Mouse (Mus musculus) gastrocnemius, postnatal 36 days (tissue): ENCODE results near the gene Fgfr1op. TPM values are rescaled to one million over a fixed set of nuclear protein-coding genes. Genes with fewer than 3 reads are reported as not detected.
"Not testable (repeated sequence)": the region's sequence is repeated elsewhere in the genome, so short reads cannot be mapped to it uniquely, and the experiment has no call there.

Experiments
- DNase-seq, 2 experiments: peaks; one replicate each; pipeline ENCODE4 v3.0.0; 2022
- intact Hi-C: fragments of 180-260 bp; cut with DNase I; formaldehyde crosslinking; loops from one replicate; pipeline ENCODE4 v1.15.1; 2025
- long read RNA-seq, 2 experiments: library from polyadenylated mRNA; stranded (forward); transcript quantifications; one replicate each; pipeline ENCODE4 v2.0.0; 2021
- total RNA-seq, 2 experiments: library from RNA; stranded (reverse); gene quantifications; 2 replicates each; pipeline ENCODE4 v1.2.3; 2021

The Fgfr1op gene
- 10 to 100 TPM; 12.0 to 15.5 TPM for total RNA-seq
- long read RNA-seq, experiment 1, transcript Fgfr1op-202 (13 exons, 3,505 nt), result major isoform, 17 of 28 reads
- long read RNA-seq, experiment 1, partial matches to known transcripts, result 0 of 28 reads
- long read RNA-seq, experiment 1, other reads (novel, unspliced or antisense), result 8 of 28 reads
- long read RNA-seq, experiment 2, transcript Fgfr1op-202 (13 exons, 3,505 nt), result major isoform, 18 of 25 reads
- long read RNA-seq, experiment 2, partial matches to known transcripts, result 0 of 25 reads
- long read RNA-seq, experiment 2, other reads (novel, unspliced or antisense), result 6 of 25 reads

DNA sequence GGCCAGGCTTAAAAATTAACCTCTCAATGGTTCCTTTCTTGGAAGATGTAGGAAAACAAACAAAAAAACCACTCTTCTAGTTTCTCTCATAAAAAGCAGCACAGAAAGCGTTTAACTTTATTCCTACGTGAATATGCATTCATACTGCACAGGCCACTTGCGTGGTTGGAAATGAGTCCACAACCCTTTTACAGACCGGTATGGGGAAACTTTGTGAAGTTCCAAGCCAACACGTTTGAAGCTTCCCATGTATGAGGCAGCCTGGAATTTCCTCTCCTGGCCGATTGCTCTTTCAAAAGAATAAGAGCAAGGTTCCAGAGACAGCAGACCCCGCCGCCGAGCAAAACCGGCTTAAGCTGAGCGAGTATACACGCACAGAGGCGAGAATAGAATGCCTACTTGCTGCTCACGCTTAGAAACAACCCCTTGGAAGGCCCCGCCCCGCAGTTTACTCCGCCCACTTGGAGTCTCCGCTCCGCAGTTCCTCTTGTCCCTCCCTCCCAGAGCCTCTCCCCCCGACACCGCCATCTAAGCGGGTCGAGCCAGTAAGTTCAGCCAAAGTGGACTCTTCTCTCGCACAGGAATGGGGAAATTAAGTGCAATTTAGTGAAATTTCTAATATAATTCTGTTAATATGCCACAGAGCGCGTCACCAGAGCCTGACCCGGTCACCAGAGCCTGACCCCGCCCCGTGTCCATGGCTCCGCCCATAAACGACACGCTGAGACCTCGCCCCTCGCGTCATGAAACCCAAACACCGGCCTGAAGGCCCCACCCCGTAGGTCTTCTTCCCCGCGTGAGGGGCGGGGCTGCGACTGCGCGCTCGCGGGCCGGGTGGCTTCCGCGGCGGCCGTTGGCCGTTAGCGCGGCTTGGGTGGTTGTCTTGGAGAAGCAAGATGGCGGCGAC lies at the start of gene Fgfr1op:
Gene Fgfr1op (plus strand): TSS at position 801 of the 907 bp plus-strand sequence.
- intact Hi-C loops, result not testable (repeated sequence)
- peak in 1 of 2 experiments; percentile 81 for DNase-seq

DNA sequence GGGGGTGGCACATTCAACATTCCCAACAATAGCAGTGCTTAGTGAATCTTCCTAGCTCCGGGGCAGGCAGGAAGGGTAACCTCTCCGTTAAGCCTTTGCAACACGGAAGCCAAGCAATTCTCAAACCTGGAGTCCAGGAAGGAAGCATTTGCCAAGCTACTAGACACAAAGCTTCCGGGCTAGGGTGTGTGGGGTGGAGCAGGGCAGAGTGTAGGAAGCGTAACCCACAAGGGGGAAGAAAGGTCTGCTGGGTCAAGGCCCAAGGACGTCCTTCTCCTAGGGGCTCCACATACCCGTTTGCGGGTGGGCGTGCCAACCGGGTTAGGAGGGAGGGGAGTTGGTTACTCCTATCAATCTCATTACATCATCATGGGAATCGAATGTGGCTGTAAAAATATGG lies 48.9 kb upstream of the Fgfr1op start:
- intact Hi-C loops, DNase-seq: not testable (repeated sequence)

DNA sequence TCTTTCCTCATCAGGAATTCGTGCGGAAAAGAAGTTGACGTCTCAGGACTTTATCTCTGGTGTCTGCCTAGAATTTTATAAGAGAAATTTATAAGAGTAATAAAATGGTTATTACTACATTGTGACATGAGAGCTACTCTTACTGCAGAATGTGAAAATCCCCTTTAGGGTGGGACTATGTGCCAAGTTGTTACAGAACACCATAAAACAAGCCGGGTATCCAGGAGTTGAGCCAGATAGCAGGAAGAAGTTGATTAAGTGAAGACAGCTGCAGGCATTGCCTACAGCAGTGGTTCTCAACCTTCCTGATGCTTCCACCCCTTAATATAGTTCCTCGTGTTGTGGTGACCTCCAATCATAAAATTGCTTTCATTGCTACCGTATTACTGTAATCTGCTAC lies 48.4 kb upstream of the Fgfr1op start:
- intact Hi-C loops, DNase-seq: not testable (repeated sequence)

DNA sequence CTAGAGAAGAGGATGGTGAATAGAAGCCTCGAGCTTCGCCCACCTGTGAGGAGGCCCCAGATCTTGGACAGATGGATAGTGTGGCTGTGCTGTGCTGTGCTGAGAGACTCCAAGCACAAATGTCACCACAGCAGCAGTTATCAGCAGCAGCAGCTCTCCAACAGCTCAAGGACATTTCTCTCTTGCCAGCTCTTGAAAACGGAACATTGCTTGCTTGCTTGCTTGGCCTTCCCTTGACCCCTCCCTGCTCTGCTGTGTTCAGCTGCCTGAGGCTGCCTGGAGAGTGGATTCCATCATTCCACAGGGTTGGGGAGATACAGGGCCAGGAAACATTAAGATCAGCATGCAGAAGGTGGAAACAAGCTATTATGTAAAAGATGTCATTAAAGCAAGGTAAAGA lies 42.3 kb upstream of the Fgfr1op start:
- DNase-seq, intact Hi-C loops: not testable (repeated sequence)

DNA sequence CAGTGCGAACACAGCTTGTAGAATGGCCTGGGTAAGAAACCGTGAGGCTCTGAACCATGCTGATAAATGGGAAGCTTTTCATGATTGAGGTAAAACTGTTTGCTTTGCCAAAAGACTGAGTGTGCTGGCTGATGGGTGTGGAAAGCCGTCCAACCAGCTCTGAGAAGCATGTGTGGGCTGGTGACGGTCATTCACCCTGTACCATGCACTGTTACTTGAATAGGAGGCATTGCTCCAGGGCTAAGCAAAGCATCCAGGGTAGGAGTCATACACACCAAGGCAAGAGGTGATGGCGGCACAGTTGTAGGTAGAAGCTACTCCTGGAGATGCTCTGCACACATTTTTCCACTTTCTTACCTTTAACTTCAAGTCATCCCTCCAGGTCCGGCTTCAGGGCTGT lies 40.7 kb upstream of the Fgfr1op start:
- intact Hi-C loops, DNase-seq: not testable (repeated sequence)

DNA sequence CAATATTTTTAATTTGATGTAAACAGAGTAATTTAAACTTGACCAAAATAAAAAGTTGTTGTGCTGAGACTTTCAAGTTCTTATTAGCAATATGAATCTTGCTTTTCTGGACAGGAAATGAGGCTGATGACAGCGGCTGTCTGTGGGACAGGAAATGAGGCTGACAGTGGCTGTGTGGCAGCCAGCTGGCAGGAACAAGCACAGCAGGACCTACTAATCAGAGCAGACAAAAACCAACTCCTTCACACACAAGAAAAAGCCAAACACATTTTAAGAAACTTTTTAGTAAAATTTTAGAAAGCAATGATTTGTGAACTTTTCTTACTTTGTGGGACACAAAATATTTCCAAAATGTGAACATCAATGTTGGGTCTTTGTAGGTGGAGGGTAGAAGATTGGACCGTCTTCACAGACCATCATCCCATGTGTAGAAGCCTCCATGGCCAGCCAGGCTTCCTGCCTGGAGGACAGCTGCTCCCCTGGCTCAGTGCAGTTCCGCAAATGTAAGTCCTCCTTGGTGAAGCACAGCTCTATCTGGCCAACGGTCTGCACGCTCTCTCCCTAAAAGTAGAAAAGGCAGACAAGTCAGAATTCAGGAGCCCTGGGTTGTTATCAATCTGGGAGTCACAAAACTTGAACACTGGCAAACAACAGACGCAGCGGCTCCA lies 36.8 kb upstream of the Fgfr1op start:
- intact Hi-C loops, DNase-seq: not testable (repeated sequence)

DNA sequence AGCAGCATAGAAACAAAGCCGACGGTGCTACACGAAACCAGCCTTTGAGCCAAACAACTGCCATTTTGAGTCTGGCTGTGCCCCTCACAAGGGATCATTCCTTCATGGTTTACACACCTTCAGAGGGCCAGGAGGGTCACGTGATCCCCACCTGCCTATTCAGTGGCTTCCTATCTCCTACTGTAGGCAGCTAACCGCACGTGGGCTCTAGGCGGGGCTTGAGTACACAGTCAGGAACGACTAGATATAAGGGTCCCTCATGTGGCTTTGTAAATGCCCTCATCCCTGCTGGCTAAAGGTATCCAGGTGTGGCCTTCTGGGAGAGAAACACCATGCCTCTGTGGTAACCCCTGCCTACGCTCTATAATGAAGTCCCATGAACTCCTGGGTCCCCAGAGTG lies 35.7 kb upstream of the Fgfr1op start:
- intact Hi-C loops, result not testable (repeated sequence)

DNA sequence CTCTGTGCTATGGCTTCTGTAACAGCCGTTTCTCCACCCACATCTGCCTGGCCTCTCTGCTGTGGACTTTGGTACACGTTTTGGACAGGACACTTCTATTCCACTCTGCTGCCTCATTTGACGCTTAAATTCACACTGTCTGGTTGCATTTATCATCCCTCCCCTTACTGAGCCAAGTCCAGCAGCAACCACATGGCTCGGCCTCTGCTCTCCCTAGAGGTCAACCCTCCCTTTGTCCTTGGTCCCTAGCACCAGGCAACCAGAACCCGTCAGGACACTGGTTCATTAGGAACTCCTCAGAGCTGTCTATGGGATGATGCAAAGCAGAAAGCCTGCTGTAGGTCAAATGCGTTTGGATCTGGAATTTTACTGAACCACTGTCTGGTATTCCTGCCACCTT lies 34.5 kb upstream of the Fgfr1op start:
- intact Hi-C loops, DNase-seq: not testable (repeated sequence)

More for the DNA sequence above, 35.7 kb upstream of the Fgfr1op start:
- DNase-seq, result not testable (repeated sequence)

DNA sequence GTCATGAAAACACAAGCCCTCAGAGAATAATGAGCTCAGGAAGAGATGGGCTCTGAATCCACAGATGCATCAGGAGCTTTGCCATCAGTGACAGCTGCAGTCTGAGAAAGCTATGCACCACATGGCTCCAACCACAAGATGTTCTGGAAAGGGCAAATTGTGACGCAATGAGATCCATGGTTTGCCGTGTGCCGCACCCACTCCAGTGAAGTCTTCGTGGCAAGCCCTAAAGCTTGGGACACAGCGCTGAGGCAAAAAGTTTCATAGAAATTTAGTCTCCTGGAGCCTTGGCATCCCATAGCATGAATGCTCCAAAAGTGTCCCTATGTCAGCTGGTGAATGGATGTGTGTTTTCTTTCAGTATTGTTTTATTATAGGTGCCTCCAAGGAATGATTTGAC lies 27.2 kb upstream of the Fgfr1op start:
- DNase-seq, intact Hi-C loops: not testable (repeated sequence)

DNA sequence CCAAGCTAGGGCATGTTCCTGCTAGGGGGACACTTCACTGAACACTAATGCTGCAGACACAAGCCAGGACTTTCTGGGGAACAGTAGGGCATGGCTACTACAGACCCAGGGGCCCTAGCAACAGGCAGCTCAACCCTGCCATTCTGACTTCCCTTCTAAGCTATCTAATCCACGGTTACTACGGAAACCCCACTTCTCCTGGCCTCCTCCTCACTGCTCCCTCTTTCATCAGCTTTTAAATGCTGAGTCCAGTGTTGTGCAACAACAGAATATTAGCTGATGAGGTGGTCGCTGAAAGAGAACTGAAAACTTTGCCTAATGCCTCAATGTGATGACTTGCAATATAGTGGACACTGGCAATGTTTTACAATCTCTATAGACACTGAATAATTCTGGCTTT lies 25.1 kb upstream of the Fgfr1op start:
- DNase-seq, intact Hi-C loops: not testable (repeated sequence)

DNA sequence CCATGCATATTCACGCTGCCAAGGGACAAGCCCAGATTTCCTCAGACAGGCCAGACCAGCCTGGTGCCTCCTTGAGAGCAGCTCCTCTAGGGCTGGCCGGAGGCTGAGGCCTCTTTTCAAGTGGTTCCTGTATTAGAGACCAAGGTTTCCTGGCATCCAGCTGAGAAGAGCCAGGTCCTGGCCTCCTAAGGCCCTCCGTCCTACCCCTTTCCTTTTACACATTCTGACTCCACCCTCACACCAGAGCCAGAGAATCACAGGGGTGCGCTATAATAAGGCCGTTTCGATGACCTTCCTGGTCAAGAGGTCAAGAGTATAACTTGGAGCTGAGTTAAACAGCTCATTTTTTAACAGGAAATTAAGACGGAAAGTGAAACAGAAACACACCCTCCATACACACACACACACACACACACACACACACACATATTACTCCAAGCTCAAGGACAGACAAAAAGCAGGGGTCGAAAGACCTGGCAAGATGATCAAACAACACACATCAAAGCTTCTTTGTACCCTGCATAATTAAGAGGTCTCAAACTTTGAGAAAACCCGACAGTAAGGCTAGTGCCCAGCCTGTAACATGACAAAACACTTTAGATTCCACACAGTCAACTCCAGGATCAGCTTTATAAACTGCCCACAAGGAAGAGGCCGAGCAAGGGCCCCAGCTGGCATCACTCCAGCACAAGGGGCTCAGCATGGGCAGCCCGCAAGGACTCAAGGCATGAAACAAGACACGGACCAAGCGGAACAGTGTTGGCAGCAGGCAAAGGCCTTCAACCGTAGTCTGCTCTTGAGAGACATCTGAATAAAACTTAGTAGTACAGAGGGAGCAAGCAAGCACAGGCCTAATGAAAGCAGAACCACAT lies 21.3 kb upstream of the Fgfr1op start:
- peak in 1 of 2 experiments; percentile 21 for DNase-seq
- intact Hi-C loops, result not testable (repeated sequence)

DNA sequence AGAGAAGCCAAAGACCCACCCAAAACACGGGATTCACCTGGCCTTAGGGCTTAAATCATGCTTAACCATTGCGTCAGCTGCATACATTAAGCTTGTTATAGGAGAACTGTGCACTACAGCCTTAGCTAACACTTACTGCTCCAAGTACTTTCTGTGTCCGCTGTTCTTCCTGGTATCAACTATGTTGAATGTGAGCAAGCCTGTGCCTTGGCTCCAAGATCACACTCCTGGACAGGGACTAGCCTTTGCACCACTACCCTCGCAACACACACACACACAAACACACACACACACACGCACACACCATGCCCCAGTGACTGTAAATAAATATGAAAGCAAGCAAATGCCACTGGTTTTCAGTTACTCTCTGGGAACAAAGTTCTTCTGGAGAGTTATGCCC lies 18.4 kb upstream of the Fgfr1op start:
- DNase-seq, intact Hi-C loops: not testable (repeated sequence)

DNA sequence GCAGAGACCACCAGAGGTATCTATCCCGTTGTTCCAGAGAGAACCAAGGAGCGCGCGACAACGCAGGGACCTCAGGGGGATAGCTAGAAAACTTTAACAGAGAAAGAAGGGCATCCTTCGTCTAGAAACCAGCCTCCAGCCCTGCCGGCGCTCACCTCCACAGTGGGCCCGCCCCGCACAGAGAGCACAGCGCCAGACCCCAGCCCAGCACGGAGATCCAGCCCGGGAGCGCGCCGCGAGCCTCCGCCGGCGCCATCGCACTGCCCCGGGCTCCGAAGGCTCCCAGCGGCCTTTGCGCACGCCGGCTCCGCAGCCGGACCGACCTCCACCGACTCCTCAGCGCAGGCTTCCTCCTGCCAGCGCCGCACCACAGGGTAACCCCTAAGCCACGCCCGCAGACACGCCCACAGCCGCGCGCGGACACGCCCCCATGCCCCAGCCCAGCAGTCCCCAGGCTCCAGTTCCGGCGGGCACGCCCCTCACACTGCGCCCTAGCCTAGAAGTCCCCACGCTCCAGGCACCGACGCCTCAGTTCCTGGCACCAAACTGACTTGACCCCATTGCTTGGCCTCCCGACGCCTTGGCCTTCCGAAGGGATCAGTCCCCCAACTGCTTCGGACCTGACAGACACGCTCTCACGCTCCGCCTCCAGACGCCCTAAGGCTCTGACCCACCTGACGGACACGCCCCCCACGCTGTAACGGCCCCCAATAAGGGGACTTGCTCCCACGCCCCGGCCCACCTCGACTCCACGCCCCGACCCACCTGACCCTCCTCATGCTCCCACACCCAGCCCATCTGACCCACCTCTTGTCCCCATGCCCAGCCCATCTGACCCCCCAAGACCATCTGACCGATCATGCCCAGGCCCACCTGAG lies 17.6 kb upstream of the Fgfr1op start, which contains the start of the genes Gm49673 and Rnaset2a:
Gene Gm49673 (minus strand): TSS at position 350 of the 878 bp plus-strand sequence.
Gene Rnaset2a (minus strand): TSS at position 659 of the 878 bp plus-strand sequence.
- intact Hi-C loops, result not testable (repeated sequence)

DNA sequence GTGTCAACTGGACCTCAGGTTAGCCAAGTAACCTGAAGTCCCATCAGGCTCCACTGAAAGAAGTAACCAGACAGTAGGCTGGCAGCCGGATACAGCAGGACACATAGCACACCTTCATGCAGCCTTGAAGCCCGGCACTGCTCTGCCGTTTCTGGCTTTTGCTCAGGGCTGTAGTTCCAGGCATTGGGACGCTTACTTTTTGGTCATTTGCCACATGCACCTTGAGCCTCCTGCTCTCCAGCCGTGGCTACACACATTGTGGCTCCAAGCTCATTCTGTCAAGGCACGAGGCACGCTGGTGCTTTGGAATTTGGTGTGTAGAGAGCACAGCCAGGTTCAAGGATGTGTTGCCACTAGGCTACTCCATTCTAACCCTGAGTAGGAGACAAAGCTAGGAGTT lies 10.3 kb upstream of the Fgfr1op start:
- DNase-seq, intact Hi-C loops: not testable (repeated sequence)

More for the DNA sequence above, 17.6 kb upstream of the Fgfr1op start, which contains the start of the genes Gm49673 and Rnaset2a:
- DNase-seq, result peak in 1 of 2 experiments; percentile 29

DNA sequence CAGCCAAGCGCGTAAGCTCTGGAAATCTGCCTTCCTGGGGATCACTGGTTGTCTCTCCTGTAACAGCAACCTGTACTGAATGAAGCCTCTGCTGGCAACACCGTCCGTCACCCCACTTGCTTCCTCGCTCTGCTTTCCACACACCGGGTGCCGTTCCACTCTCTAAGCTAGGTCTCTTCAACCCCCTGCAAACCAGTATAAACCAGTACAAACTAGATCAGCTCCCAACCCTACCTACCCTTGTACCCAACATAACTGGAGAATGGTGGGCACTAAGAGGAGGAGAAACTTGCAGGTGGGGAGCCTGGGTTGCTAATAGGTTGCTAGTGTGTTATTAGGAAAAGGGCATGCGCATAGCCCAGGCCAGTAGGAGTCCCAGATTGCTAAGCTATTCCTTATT lies 9.3 kb upstream of the Fgfr1op start:
- intact Hi-C loops, DNase-seq: not testable (repeated sequence)

DNA sequence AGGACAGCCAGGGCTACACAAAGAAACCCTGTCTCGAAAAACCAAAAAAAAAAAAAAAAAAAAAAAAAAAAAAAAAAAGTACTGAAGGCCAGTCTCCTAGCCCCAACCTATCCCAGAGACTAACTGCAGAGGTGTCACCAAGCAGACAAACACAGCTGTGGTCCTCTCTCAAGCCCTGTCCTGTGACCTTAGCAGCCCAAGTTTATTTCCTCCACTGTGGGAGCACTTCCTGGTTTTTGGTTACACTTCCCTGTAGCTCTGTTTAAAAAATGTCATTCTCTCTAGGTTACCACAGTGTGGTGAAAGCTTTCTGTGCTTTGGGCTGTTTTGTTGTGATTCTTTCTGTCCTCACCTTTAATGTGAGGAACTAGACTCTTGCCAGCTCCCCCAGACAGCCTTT lies 6.7 kb upstream of the Fgfr1op start:
- DNase-seq, intact Hi-C loops: not testable (repeated sequence)

DNA sequence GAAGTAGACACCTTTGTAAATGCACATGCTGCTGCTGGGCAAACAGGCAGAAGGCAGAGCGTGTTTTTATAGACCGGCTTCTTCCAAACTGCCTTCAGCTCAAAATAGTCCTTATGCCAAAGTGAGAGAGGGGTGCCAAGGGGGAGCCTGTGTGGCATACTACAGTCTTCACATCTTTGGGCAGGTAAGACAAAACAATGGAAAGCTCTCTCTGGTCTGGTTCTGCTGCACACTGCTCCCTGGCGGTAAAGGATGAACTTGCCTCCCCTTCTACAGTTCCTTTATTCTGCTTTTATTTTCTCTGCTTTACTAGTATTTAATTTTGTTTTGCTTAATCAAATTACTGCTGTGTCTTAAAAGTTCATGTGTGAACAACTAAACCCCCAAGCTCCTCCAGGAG lies 4.3 kb upstream of the Fgfr1op start:
- intact Hi-C loops, result not testable (repeated sequence)
- DNase-seq, result peak in 1 of 2 experiments; percentile 21

DNA sequence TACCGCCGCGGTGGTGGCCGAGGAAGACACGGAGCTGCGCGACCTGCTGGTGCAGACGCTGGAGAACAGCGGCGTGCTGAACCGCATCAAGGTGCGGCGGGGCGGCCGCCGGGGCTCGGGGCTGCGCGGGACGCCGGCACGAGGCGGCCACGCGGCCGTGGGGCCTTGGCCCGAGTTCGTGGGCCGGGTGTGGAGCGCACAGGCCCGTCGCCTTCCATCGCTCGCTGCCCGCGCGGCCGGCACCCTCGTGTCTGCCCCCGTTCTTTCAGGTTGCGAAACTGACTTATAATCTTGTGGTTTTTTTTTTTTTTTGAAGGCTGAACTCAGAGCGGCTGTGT lies 276 bp downstream of the Fgfr1op start:
- intact Hi-C loops, result not testable (repeated sequence)
- peak in 1 of 2 experiments; percentile 51 for DNase-seq

DNA sequence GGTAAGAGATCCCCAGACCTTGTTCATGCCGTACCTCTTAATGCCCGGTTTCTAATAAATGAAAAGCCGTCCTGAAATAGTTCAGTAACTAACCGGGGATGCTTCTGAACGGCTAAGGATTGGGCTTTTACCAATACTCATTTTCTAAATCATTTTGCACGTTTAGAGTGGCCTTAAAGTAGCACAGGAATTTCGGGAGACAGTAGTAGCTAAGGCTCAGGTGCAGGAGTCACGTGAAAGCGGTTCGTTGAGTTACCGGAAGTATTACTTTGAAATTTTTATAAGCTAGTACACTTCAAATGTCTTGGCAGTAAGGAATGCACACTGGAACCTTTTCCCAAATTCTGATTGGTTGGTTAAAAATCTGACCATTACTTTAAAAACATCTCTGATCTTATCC lies 676 bp downstream of the Fgfr1op start:
- intact Hi-C loops, DNase-seq: not testable (repeated sequence)
